Mouse (Mus musculus) kidney, adult 2 months (tissue): Measurements from ENCODE around the gene Pigh. TPM values are rescaled to one million over a fixed set of nuclear protein-coding genes. Genes with fewer than 3 reads are reported as not detected.

Experiments used
- DNase-seq: peaks from one replicate; pipeline ENCODE4 v3.0.0; 2021
- H3K27ac ChIP-seq: fragments of 200-500 bp; 2 replicates; pipeline ENCODE4 v1.5.1; 2012; ENCODE audit warnings: low read depth, low read length, control low read depth, inconsistent platforms; ENCODE audit not compliant: insufficient read depth
- H3K27me3 ChIP-seq: fragments of 200-500 bp; replicated peaks from 2 replicates; pipeline ENCODE4 v1.6.1; 2012; ENCODE audit warnings: mild to moderate bottlenecking, moderate library complexity, low read length, inconsistent platforms; ENCODE audit not compliant: control insufficient read depth, insufficient read depth
- H3K36me3 ChIP-seq: fragments of 200-500 bp; 2 replicates; pipeline ENCODE4 v1.6.1; 2012; ENCODE audit warnings: mild to moderate bottlenecking, moderate library complexity, low read length, inconsistent platforms; ENCODE audit not compliant: control insufficient read depth, insufficient read depth
- H3K4me1 ChIP-seq: fragments of 200-500 bp; 2 replicates; pipeline ENCODE4 v1.6.1; 2011; ENCODE audit warnings: low read length; ENCODE audit not compliant: control insufficient read depth, insufficient read depth
- H3K4me3 ChIP-seq: fragments of 200-500 bp; 2 replicates; pipeline ENCODE4 v1.5.1; 2011; ENCODE audit warnings: mild to moderate bottlenecking, low read depth, low read length, control low read depth; ENCODE audit not compliant: insufficient read depth
- CTCF ChIP-seq: fragments of 200-500 bp; conservative IDR thresholded peaks from 2 replicates; pipeline ENCODE4 v1.5.1; 2011; ENCODE audit warnings: low read depth, mild to moderate bottlenecking, control low read depth, low read length, moderate library complexity, mixed read lengths; ENCODE audit not compliant: insufficient read depth, insufficient read length
- POLR2A ChIP-seq: fragments of 200-500 bp; IDR thresholded peaks from one replicate; pipeline ENCODE4 v1.6.1; 2011; ENCODE audit warnings: low read depth, low read length, control low read depth
- WGBS: fragments of 180-500 bp; shearing (Covaris S2); methylation state at CpG from one replicate; pipeline ENCODE4 v1.1.7; 2018; 5-methylcytosine and 5-hydroxymethylcytosine counted together
- polyA plus RNA-seq: library from polyadenylated mRNA; depleted of rRNA; stranded (reverse); fragments of >200 nt; gene quantifications from 2 replicates; pipeline ENCODE4 v1.2.3, GENCODE M21; 2012

Gene Pigh
- polyA plus RNA-seq, 1 experiment, result 12.4 TPM

DNA sequence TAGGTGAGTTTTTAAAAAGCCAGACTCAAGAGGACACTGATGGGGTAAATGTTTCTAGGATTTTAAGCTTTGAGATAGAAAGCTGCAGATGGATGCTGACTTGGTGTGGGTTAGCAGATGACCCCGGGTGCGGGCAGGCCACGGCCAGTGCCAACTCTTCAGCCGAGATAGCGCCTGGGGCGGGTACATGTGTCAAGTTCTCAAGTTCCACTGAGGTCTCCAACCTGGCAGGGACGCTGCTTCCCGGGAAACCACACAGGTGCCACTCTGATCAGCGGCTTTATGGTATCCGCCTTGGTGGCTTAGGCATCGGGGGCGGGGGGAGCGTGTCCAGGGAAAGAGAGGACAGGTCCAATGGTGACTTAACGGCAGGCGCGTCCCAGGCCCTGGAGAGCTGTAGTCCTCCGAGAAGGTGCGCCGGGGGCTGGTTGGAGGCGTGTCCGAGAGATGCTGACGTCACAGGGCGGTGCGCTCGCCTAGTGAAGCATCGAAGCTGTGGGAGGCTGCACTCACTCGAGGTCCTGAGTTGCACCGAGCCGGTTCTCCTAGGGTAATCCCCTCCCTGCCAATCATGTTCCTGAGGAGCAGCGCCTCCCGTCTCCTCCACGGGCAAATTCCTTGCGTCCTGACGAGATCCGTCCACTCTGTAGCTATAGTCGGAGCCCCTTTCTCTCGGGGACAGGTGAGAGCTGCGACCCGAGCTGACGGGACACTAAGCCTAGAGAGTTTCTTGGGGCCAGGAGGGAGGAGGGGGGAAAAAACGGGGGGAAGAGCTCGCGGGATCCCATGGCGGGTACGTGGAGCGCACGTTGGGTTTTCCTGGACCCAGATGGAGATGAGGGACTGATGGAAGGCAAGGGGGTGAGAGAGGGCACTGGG lies 41.1 kb upstream of the Pigh start, which contains the start of gene Arg2:
Gene Arg2, plus strand, starts transcription at position 479 of the 879 bp plus-strand sequence.
- TF ChIP-seq POLR2A (peak; percentile 27), CTCF (no peak)
- Histone ChIP-seq H3K4me1 (no peaks in the 10 kb centered on the region), H3K4me3 (peak within 1 kb of the TSS; percentile 47), H3K27me3 (no peaks in the 10 kb centered on the region; the same call in 1 of the 2 replicates), H3K36me3 (no peaks in the 10 kb centered on the region), H3K27ac (no peak within 1 kb of the TSS)
- 1% methylated on average over 47 of the region's 47 CpGs for WGBS
- DNase-seq, result peak; percentile 87

DNA sequence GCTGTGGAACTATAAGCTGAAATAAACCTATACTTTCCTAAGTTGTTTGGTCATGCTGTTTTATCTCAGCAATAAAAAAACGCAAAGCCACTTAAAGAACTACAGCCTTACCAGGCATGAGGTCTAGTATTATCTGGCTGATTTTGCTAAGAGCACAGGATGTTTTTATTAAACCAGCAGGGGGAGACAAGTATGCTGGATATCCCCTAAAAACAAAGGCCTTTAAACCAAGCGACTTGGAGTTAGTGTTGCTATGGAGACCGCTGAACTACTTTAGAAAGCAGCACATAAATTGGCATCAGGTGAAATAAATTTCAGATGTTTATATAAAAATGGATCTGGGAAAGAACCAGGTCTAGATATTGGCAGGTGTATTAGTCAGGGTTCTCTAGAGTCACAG lies 33.4 kb upstream of the Pigh start:
- TF ChIP-seq POLR2A, result no peak
- TF ChIP-seq CTCF, result no peak
- H3K36me3 ChIP-seq, result no peaks in the 10 kb centered on the region
- WGBS, result 34% methylated on average over 3 of the region's 3 CpGs
- H3K27me3 ChIP-seq, result no peaks in the 10 kb centered on the region
- no peak overlapping the region for H3K27ac ChIP-seq
- H3K4me1 ChIP-seq, result peaks cover 6% of the 10 kb centered on the region; the same call in 1 of the 2 replicates
- peak; percentile 35 for DNase-seq
- H3K4me3 ChIP-seq, result no peak overlapping the region

DNA sequence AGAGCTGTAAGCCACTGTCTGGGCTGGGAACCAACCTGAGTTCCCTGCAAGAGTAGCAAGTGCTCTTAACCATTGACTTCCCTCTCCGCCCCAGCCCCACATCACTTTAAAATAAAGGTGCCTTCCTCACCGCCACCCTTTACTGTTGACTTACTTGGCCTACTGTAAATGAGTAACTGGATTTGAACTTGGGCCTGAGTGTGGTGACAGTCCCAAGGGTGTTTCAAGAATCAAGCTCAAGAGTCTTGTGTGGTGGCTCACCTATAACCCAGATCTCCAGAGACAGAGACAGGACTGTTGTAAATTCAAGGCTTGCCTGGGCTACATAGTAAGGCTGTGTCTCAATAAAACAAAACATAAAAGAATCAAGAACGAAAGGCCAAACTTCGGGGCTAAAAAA lies 29.5 kb upstream of the Pigh start:
- H3K27me3 ChIP-seq, result no peaks in the 10 kb centered on the region
- TF ChIP-seq POLR2A, result no peak
- TF ChIP-seq CTCF, result no peak
- H3K4me1 ChIP-seq, result peaks cover 6% of the 10 kb centered on the region; the same call in 1 of the 2 replicates
- no peak overlapping the region for H3K4me3 ChIP-seq
- peak; percentile 71 for DNase-seq
- H3K27ac ChIP-seq, result no peak overlapping the region
- no peaks in the 10 kb centered on the region for H3K36me3 ChIP-seq
- 55% methylated on average over 4 of the region's 4 CpGs for WGBS

DNA sequence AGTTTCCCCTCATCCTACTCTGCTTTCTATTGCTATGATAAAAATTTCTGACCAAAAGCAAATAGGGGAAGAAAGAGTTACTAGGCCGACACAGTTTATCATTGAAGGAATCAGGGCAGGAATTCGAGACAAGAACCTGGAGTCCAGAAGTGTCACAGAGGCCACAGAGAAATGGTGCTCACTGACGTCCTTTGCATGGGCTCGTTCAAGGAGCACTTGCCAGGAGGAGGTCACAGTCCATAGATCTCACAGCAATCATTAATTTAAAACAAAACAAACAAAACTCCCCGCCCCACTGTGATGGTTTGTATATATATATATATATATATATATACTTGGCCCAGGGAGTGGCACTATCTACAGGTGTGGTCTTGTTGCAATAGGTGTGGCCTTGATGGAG lies 15.9 kb upstream of the Pigh start:
- WGBS, result 32% methylated on average over 5 of the region's 5 CpGs
- no peak overlapping the region for H3K27ac ChIP-seq

DNA sequence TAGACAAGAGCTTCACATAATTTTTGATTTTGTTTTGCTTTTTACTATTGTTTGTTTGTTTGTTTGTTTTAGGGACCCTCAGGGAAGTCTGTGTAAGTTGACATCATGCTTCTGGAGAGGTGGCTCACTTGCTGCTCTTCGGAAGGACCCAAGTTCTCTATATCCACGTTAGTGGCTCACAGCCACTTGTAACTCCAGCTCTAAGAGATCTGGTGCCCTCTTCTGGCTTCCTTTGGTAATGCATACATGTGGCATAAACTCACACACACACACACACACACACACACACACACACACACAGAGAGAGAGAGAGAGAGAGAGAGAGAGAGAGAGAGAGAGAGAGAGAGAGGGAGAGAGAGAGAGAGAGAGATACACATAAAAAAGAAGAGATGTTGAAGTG lies 15.1 kb upstream of the Pigh start:
- no peak for DNase-seq
- Histone ChIP-seq H3K4me1 (peaks cover 5% of the 10 kb centered on the region; the same call in 1 of the 2 replicates), H3K4me3 (no peak overlapping the region), H3K36me3 (no peaks in the 10 kb centered on the region), H3K27me3 (no peaks in the 10 kb centered on the region; the same call in 1 of the 2 replicates), H3K27ac (peak overlapping the region; percentile 47)
- WGBS, result 61% methylated on average over 2 of the region's 2 CpGs
- TF ChIP-seq POLR2A (no peak), CTCF (no peak)

More for the DNA sequence above, 15.9 kb upstream of the Pigh start:
- no peak overlapping the region for H3K4me3 ChIP-seq
- H3K36me3 ChIP-seq, result no peaks in the 10 kb centered on the region
- TF ChIP-seq CTCF (no peak), POLR2A (no peak)
- peaks cover 5% of the 10 kb centered on the region; the same call in 1 of the 2 replicates for H3K4me1 ChIP-seq
- peak; percentile 74 for DNase-seq
- H3K27me3 ChIP-seq, result no peaks in the 10 kb centered on the region; the same call in 1 of the 2 replicates

DNA sequence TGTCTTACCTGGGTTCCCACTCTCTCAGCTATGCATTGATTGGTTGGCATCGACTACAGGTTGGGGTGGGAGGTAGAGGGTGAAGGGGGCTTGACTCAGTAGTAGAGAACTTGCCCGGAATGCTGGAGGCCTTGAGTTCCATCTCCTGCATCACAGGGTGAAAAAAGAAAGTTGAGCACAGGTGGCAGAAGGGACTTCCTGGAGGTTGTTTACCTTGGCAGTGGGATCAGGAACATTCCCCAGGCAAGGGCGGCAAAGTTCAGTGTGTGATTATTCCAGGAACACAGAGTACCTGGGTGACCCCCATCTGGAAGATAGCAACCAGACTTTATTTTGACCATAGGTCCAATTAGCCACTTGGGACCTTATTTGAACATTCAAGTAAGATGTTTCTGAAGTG lies 14.3 kb upstream of the Pigh start:
- peak; percentile 86 for DNase-seq
- 47% methylated on average over 3 of the region's 3 CpGs for WGBS
- peak overlapping the region; percentile 47 for H3K27ac ChIP-seq

More for the DNA sequence above, 14.3 kb upstream of the Pigh start:
- TF ChIP-seq CTCF (no peak), POLR2A (no peak)
- Histone ChIP-seq H3K27me3 (no peaks in the 10 kb centered on the region; the same call in 1 of the 2 replicates), H3K36me3 (no peaks in the 10 kb centered on the region), H3K4me3 (no peak overlapping the region), H3K4me1 (peaks cover 5% of the 10 kb centered on the region; the same call in 1 of the 2 replicates)
